Mouse (Mus musculus) heart, postnatal 10 days (tissue): Measurements from ENCODE around the gene Avil. TPM values are rescaled to one million over a fixed set of nuclear protein-coding genes. Genes with fewer than 3 reads are reported as not detected.
"Not testable (repeated sequence)": the region's sequence is repeated elsewhere in the genome, so short reads cannot be mapped to it uniquely, and the experiment has no call there.

Experiments
- DNase-seq, 2 experiments: peaks; one replicate each; pipeline ENCODE4 v3.0.0; 2021
- intact Hi-C: fragments of 180-260 bp; cut with DNase I; formaldehyde crosslinking; loops from one replicate; pipeline ENCODE4 v1.15.1; 2025
- total RNA-seq, 2 experiments: library from RNA; stranded (reverse); gene quantifications; 2 replicates each; pipeline ENCODE4 v1.2.3; 2021

Avil gene
- total RNA-seq, 2 experiments from 2014 or later = 0.14 to 0.17 TPM

- DNase-seq = no peak
Observed at GRCm38 (mm10) chr10:127056490-127056889, 56.0 kb downstream of the Avil start.

GRCm38 (mm10) chr10:127058161-127058560 is 57.7 kb downstream of the Avil start:
- intact Hi-C loops = no loop called here
- peak; percentile 74 to 84 for DNase-seq

More at GRCm38 (mm10) chr10:127056490-127056889, 56.0 kb downstream of the Avil start:
- intact Hi-C loops = no loop called here

GRCm38 (mm10) chr10:127058708-127059107 is 58.2 kb downstream of the Avil start:
- DNase-seq = no peak
- intact Hi-C loops = no loop called here

- no peak for DNase-seq
- intact Hi-C loops = no loop called here
Observed at GRCm38 (mm10) chr10:127059174-127059967, 58.9 kb downstream of the Avil start.

- intact Hi-C loops = no loop called here
- peak in 1 of 2 experiments; percentile 51 for DNase-seq
Observed at GRCm38 (mm10) chr10:127059968-127060916, 59.7 kb downstream of the Avil start, which contains the start of gene March9. TSS of gene March9 (minus strand) at chr10:127060184.

- intact Hi-C loops = no loop called here
- no peak for DNase-seq
Observed at GRCm38 (mm10) chr10:127061085-127061484, 60.6 kb downstream of the Avil start.

- intact Hi-C loops = no loop called here
- no peak for DNase-seq
Observed at GRCm38 (mm10) chr10:127061513-127061912, 61.0 kb downstream of the Avil start.

GRCm38 (mm10) chr10:127062101-127062500 is 61.6 kb downstream of the Avil start:
- DNase-seq, intact Hi-C loops: not testable (repeated sequence)

- DNase-seq = no peak
- intact Hi-C loops = no loop called here
Observed at GRCm38 (mm10) chr10:127062503-127062902, 62.0 kb downstream of the Avil start.

- intact Hi-C loops = no loop called here
Observed at GRCm38 (mm10) chr10:127063239-127063872, 62.8 kb downstream of the Avil start, which contains the start of gene Cdk4. TSS of gene Cdk4 (plus strand) at chr10:127063534.

GRCm38 (mm10) chr10:127063913-127064870 is 63.7 kb downstream of the Avil start:
- intact Hi-C loops = no loop called here
- DNase-seq = no peak

More at GRCm38 (mm10) chr10:127063239-127063872, 62.8 kb downstream of the Avil start, which contains the start of gene Cdk4:
- DNase-seq = peak; percentile 98

GRCm38 (mm10) chr10:127065981-127066380 is 65.5 kb downstream of the Avil start:
- DNase-seq = no peak
- intact Hi-C loops = no loop called here

GRCm38 (mm10) chr10:127066519-127067018 is 66.1 kb downstream of the Avil start:
- intact Hi-C loops = no loop called here
- no peak for DNase-seq

GRCm38 (mm10) chr10:127068360-127069038 is 68.0 kb downstream of the Avil start:
- intact Hi-C loops = no loop called here
- DNase-seq = no peak

GRCm38 (mm10) chr10:127069281-127070189 is 69.0 kb downstream of the Avil start:
- intact Hi-C loops = no loop called here
- no peak for DNase-seq
